Mouse (Mus musculus) liver, adult 2 months (tissue): ENCODE results near the gene Lin7a. TPM values are rescaled to one million over a fixed set of nuclear protein-coding genes. Genes with fewer than 3 reads are reported as not detected.
A peak's percentile ranks its signal among the peaks of the same experiment; 100 is the strongest.

ENCODE experiments used
- DNase-seq: peaks from one replicate; pipeline ENCODE4 v3.0.0-alpha.2; 2011; ENCODE audit warnings: low read depth, low spot score; ENCODE audit errors: extremely low read depth
- H3K27ac ChIP-seq: fragments of 200-500 bp; replicated peaks from 2 replicates; pipeline ENCODE4 v1.5.1; 2012; ENCODE audit warnings: low read depth, mild to moderate bottlenecking, control low read depth, inconsistent platforms, low read length; ENCODE audit not compliant: insufficient read depth
- H3K27me3 ChIP-seq: fragments of 200-500 bp; 2 replicates; pipeline ENCODE4 v1.6.1; 2012; ENCODE audit warnings: mild to moderate bottlenecking, moderate library complexity, low read length, inconsistent platforms; ENCODE audit not compliant: control insufficient read depth, insufficient read depth
- H3K36me3 ChIP-seq: fragments of 200-500 bp; 2 replicates; pipeline ENCODE4 v1.6.1; 2012; ENCODE audit warnings: low read length, inconsistent platforms; ENCODE audit not compliant: control insufficient read depth, insufficient read depth
- H3K4me1 ChIP-seq: fragments of 200-500 bp; 2 replicates; pipeline ENCODE4 v1.6.1; 2011; ENCODE audit warnings: low read length; ENCODE audit not compliant: control insufficient read depth, insufficient read depth
- H3K4me3 ChIP-seq: fragments of 200-500 bp; 2 replicates; pipeline ENCODE4 v1.5.1; 2011; ENCODE audit warnings: low read depth, mild to moderate bottlenecking, control low read depth, low read length, moderate library complexity; ENCODE audit not compliant: insufficient read depth
- H3K79me2 ChIP-seq: fragments of 200-500 bp; 2 replicates; pipeline ENCODE4 v1.6.1; 2012; ENCODE audit warnings: inconsistent platforms, mild to moderate bottlenecking, low read length, moderate library complexity; ENCODE audit not compliant: control insufficient read depth, insufficient read depth
- H3K9ac ChIP-seq: fragments of 200-500 bp; 2 replicates; pipeline ENCODE4 v1.6.1; 2012; ENCODE audit warnings: low read depth, mild to moderate bottlenecking, control low read depth, inconsistent platforms, low read length
- CTCF ChIP-seq: fragments of 200-500 bp; IDR thresholded peaks from 2 replicates; pipeline ENCODE4 v1.5.1; 2011; ENCODE audit warnings: low read depth, low read length, control low read depth
- POLR2A ChIP-seq: fragments of 200-500 bp; IDR thresholded peaks from 2 replicates; pipeline ENCODE4 v1.6.1; 2011; ENCODE audit warnings: low read length, control low read depth; ENCODE audit not compliant: insufficient read depth; ENCODE audit errors: extremely low read depth
- WGBS: fragments of 180-500 bp; shearing (Covaris S2); methylation state at CpG from one replicate; pipeline ENCODE4 v1.1.7; 2018; 5-methylcytosine and 5-hydroxymethylcytosine counted together
- polyA plus RNA-seq: library from polyadenylated mRNA; depleted of rRNA; stranded (reverse); fragments of >200 nt; gene quantifications from 2 replicates; pipeline ENCODE4 v1.2.3, GENCODE M21; 2012
- total RNA-seq: library from RNA; depleted of rRNA; stranded (reverse); fragments of >200 nt; gene quantifications from 2 replicates; pipeline ENCODE4 v1.2.3, GENCODE M21; 2014

Lin7a gene
- total and polyA plus RNA-seq, 2 experiments, result 3.4 to 28.2 TPM

GRCm38 (mm10) chr10:107325558-107325957, 54.1 kb downstream of the Lin7a start:
- peak overlapping the region; percentile 98 for H3K27ac ChIP-seq
- DNase-seq, result peak; percentile 96
- H3K4me3 ChIP-seq, result no peak overlapping the region
- no peak overlapping the region for H3K9ac ChIP-seq
- peaks cover 1% of the 10 kb centered on the region; the same call in 1 of the 2 replicates for H3K79me2 ChIP-seq
- H3K27me3 ChIP-seq, result no peaks in the 10 kb centered on the region
- no peaks in the 10 kb centered on the region for H3K36me3 ChIP-seq
- no peak for TF ChIP-seq POLR2A
- TF ChIP-seq CTCF, result no peak
- whole genome bisulfite sequencing, result 38% methylated on average over 5 of the region's 5 CpGs
- peaks cover 9% of the 10 kb centered on the region for H3K4me1 ChIP-seq

- no peaks in the 10 kb centered on the region for H3K36me3 ChIP-seq
- no peak for TF ChIP-seq CTCF
- TF ChIP-seq POLR2A, result no peak
- no peak overlapping the region for H3K9ac ChIP-seq
- no peak for DNase-seq
- H3K4me3 ChIP-seq, result no peak overlapping the region
- H3K27ac ChIP-seq, result no peak overlapping the region
- no peaks in the 10 kb centered on the region for H3K27me3 ChIP-seq
- H3K4me1 ChIP-seq, result no peaks in the 10 kb centered on the region
- WGBS, result 87% methylated on average over 3 of the region's 3 CpGs
- H3K79me2 ChIP-seq, result no peaks in the 10 kb centered on the region
Observed at GRCm38 (mm10) chr10:107339524-107339923, 68.0 kb downstream of the Lin7a start.

- DNase-seq, result no peak
- no peaks in the 10 kb centered on the region for H3K27me3 ChIP-seq
- H3K36me3 ChIP-seq, result no peaks in the 10 kb centered on the region
- H3K4me3 ChIP-seq, result no peak overlapping the region
- H3K79me2 ChIP-seq, result no peaks in the 10 kb centered on the region
- TF ChIP-seq POLR2A (no peak), CTCF (no peak)
- H3K9ac ChIP-seq, result no peak overlapping the region
- 0 out of 2 replicates have a peak, but pooled peaks cover 3% of the 10 kb centered on the region for H3K4me1 ChIP-seq
- WGBS, result 89% methylated on average over 4 of the region's 4 CpGs
- no peak overlapping the region for H3K27ac ChIP-seq
Observed at GRCm38 (mm10) chr10:107341151-107341550, 69.7 kb downstream of the Lin7a start.

- Histone ChIP-seq H3K79me2 (no peaks in the 10 kb centered on the region), H3K4me3 (no peak overlapping the region), H3K36me3 (no peaks in the 10 kb centered on the region), H3K27me3 (no peaks in the 10 kb centered on the region), H3K9ac (no peak overlapping the region), H3K4me1 (0 out of 2 replicates have a peak, but pooled peaks cover 3% of the 10 kb centered on the region), H3K27ac (no peak overlapping the region)
- no peak for DNase-seq
- 50% methylated on average over 3 of the region's 3 CpGs for whole genome bisulfite sequencing
- TF ChIP-seq CTCF (no peak), POLR2A (no peak)
Observed at GRCm38 (mm10) chr10:107344200-107344599, 72.7 kb downstream of the Lin7a start.

- Histone ChIP-seq H3K27ac (no peak overlapping the region), H3K9ac (no peak overlapping the region), H3K36me3 (no peaks in the 10 kb centered on the region), H3K27me3 (no peaks in the 10 kb centered on the region), H3K4me3 (no peak overlapping the region), H3K79me2 (no peaks in the 10 kb centered on the region), H3K4me1 (peaks cover 3% of the 10 kb centered on the region; the same call in 1 of the 2 replicates)
- no peak for DNase-seq
- 89% methylated on average over 3 of the region's 3 CpGs for WGBS
- TF ChIP-seq CTCF (no peak), POLR2A (no peak)
Observed at GRCm38 (mm10) chr10:107347842-107348241, 76.4 kb downstream of the Lin7a start.

- 83% methylated on average over 6 of the region's 6 CpGs for WGBS
- Histone ChIP-seq H3K9ac (no peak overlapping the region), H3K79me2 (no peaks in the 10 kb centered on the region; the same call in 1 of the 2 replicates), H3K36me3 (no peaks in the 10 kb centered on the region), H3K4me3 (no peak overlapping the region), H3K4me1 (peaks cover 8% of the 10 kb centered on the region), H3K27ac (no peak overlapping the region), H3K27me3 (no peaks in the 10 kb centered on the region)
- no peak for TF ChIP-seq CTCF
- TF ChIP-seq POLR2A, result no peak
- DNase-seq, result no peak
Observed at GRCm38 (mm10) chr10:107351696-107352485, 80.4 kb downstream of the Lin7a start.
